Mouse (Mus musculus) kidney, postnatal 10 days (tissue): ENCODE measurements around the gene Tnk1.

Source experiments
- DNase-seq: peaks from one replicate; pipeline ENCODE4 v3.0.0; 2021; ENCODE audit warnings: mixed read lengths

The Tnk1 gene

DNA sequence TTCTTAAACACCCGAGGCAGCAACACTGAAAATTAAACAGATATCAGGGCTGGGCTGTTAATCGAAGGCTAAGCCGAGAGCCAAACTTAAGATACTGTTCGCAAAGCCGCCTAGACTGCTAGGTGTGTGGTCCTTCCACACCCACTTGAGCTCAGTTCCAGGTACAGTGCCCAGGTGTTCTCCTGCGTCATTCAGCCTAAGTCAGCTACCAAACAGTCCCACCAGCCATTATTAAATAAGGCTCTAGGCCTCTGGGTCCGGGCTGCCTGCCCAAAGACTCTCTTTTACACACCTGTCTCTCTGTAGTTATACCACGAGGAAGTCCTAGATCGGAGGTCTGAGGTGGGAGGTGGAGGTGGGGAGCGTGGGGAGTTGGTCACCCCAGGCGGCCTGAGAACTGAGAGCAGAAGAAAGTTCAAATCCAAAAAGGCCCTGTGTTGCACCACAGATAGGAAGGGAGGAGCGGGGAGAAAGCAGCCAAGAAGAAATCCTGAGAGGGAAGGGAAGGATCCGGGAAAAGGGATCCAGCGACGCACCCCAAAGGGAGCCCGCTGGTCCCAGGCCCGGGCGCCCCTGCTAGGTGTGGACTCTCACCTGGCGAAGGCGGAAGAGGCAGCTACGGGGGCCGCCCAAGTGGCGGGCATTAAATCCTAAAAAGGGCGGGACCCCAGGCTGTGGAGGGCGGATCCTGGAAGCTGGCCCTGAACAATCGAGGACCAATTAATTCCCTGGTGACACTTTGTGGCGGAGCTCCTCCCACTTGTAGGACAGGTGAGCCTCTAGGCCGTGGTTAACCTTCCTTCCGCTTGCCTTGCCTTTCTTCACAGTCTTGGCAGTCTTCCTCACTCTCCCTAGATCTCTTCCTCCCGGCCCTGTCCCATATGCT lies at the start of gene Tnk1:
Tnk1 (minus strand) TSS at position 618 of the 886 bp plus-strand sequence.
- DNase-seq, result peak; percentile 63

GRCm38 (mm10) chr11:69904311-69904710 lies 45.8 kb upstream of the Tnk1 start:
- no peak for DNase-seq

DNA sequence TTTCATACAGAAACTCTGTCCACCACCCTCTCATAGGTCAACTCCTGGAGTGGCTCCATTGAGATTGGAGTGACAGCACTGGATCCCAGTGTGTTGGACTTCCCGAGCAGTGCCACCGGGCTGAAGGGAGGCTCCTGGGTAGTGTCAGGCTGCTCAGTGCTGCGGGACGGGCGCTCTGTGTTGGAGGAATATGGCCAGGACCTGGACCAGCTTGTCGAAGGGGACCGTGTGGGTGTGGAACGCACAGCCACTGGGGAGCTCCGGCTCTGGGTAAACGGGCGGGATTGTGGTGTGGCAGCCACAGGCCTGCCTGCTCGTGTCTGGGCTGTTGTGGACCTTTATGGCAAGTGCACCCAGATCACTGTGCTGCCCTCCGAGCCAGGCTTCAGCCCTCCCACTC lies 44.4 kb upstream of the Tnk1 start:
- DNase-seq, result no peak

GRCm38 (mm10) chr11:69901993-69902392 lies 43.5 kb upstream of the Tnk1 start:
- no peak for DNase-seq

GRCm38 (mm10) chr11:69901406-69901846 lies 42.9 kb upstream of the Tnk1 start:
- peak; percentile 96 for DNase-seq

DNA sequence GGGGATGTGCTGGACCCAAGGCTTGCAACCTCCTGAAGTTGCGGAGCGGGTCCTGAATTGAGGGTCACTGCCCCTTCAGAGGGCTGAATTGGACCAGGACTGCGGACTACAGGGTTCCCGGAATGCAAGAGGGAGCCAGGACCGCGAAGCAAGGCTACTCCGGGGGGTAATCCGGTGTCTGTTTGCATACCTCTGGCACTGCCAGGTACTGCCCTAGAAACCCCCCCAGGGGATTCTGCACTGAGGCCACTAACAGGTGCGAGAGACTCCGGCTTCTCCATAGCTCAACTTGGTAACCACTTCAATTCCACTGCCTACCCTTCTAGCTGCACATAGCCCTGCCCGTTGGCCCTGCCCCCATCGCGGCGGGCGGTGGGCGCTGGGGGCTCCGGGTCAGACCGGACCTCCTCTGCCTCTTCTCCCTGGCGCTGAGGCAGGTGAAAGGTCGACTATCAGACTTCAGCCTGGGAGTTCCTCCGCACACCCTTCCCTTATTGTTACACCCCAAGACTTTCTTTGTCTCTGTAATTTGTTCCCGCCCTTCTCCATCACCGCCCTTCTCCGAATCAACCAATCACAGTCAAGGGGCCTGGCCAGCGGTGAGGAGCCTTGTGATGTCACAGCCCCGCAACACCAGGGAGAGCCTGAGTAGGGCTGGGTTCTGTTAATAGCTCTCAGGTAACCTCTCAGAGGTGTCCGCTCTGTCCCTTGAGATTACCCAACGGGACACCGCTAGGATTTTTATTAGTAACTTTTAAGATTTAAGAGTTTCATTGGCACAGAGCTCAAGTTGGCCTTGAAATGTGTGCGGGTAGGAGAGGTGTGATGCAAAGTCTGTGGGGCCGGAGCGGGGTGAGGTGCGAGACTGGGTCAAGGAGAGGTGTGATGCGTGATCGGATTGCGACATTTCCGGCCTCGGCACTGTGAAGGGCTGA lies 42.2 kb upstream of the Tnk1 start, which contains the start of the genes 2810408A11Rik and Neurl4:
2810408A11Rik (minus strand) TSS at position 517 of the 935 bp plus-strand sequence.
Neurl4 (plus strand) TSS at position 602 of the 935 bp plus-strand sequence.
- peak; percentile 93 for DNase-seq

DNA sequence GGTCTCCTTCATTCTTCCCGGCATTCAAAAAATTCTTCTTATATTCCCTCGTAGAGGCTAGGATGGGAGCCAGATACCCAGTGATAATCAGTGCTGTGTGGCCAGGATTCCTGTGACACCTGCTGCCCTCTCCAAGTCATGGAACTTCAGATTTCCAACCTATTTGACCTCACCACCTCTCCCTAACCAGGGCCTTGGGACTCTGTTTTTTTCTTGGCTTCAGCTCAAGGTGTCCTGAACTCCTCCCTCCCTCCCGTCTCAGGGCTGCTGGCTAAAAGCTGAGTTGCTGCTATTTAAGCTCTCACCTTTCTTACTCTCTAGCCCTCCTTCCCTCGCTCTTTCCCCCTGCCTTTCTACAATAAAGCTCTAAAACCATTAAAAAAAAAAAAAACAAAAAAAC lies 41.3 kb upstream of the Tnk1 start:
- DNase-seq, result no peak

DNA sequence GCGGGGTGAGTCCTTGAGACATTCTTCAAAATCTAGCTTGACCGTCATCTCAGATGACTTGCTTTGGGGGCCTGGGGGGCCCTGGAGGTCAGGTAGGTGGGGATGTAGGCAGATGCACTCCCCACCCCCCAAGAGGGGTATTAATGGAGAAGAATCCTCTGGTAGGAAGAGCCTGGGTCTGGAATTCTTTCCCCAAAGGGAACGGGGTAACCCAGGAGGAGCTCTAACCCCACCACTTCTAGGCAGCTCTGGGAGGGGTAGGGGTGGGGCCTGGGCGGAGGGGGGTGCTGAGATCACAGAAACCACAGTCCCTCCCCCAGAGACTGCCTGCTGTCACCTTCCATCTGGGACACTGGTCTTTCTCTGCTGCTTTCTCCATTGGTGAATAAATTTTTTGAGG lies 36.8 kb upstream of the Tnk1 start, which contains the start of gene Acap1:
Acap1 (minus strand) TSS at position 249 of the 400 bp plus-strand sequence.
- no peak for DNase-seq

DNA sequence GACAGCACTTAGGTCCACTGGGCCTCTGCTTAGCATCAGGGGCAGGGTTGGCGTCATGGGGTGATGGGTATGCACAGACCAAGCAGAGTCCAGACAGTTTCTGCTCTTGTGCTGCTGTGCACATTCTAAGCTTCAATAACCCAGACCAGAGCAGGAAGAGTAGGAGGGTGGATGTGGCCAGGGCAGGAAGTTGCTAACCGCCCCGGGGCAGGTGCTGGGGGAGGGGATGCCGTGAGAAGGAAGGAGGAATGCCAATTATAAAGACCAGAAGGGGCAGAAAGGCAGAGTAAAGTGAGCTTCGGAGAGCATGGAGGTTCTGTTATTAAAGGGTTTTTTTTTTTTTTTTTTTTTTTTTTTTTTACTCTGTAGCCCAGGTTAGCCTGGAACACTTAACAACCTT lies 36.1 kb upstream of the Tnk1 start:
- no peak for DNase-seq

- DNase-seq, result no peak
Observed at GRCm38 (mm10) chr11:69891482-69891881, 33.0 kb upstream of the Tnk1 start.

DNA sequence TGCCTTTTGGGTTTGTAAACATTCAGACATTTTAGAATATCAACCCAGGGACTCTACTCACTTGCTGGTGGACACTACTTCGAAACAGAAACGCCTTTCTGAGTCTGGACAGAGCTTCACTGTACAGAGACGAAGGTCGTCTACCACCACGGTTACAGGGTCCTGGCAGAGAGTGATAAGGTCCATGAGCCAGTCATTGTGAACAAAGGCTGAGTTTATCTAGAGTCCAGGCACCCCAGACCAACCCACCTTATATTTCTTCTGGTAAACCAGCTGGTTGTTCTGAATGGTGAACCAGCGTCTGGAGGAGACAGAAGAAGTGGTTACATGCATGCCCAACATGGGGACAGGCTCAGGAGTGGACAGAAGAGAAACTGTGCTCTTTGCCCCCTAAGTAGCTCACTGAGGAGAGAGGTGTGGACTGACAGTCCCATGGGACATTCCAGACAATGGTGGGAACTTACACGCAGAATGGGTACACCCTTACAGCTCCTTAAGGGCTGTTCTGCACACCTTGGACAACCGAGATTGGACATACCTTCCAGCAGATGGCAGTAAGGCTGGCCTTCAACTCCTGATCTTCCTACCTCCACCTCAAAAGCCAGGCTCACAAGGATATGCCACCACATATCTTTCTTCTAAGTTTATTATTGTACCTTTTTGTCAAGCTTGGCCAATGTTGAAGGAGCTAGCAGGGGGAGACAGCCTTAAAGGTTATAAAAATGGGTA lies 28.5 kb upstream of the Tnk1 start:
- DNase-seq, result no peak

DNA sequence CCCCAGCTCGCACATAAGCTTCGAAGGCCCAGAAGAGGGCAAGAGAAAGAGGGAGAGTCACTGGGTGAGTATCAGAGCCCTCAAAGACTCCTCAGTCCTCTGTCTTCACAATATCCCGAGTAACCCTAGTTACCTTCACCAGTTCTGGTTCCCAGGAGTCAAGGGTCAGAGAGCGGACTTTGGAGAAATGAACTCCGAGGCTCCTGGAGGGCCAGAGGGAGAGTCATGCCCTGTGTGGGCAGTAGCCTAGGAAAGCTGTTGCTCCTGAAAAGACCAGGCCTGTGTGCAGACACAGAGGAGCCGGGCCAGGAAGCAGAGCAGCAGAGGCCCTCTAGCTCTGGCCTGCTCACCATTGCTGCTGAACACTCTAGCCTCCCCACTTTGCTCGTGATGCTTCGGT lies 26.1 kb upstream of the Tnk1 start:
- DNase-seq, result no peak

- DNase-seq, result no peak
Observed at GRCm38 (mm10) chr11:69884240-69884639, 25.7 kb upstream of the Tnk1 start.

GRCm38 (mm10) chr11:69883527-69884151 lies 25.1 kb upstream of the Tnk1 start:
- DNase-seq, result peak; percentile 55

- DNase-seq, result peak; percentile 67
Observed at GRCm38 (mm10) chr11:69883066-69883465, 24.5 kb upstream of the Tnk1 start.

- peak; percentile 31 for DNase-seq
Observed at GRCm38 (mm10) chr11:69881787-69882670, 23.5 kb upstream of the Tnk1 start.

GRCm38 (mm10) chr11:69880853-69881603 lies 22.5 kb upstream of the Tnk1 start, which contains the start of gene Kctd11:
Gene Kctd11, minus strand, starts transcription at chr11:69881406.
- peak; percentile 93 for DNase-seq

DNA sequence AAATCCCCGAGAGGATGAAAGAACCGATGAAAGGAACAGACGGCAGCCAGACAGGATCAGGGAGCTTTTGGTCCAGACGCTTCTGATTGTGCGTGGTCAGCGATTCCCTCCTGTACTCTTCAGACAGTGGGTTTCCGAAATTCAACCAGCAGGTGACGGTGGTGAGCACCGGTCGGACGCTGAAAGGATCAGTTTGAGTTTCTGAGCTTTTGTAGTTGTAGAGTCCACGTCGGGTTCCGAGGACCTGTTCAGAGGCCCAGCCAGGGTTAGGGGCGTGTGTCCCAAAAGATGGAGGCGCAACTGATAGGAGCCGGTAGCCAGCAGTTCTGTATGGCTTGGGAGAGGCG lies 21.9 kb upstream of the Tnk1 start:
- peak; percentile 86 for DNase-seq

DNA sequence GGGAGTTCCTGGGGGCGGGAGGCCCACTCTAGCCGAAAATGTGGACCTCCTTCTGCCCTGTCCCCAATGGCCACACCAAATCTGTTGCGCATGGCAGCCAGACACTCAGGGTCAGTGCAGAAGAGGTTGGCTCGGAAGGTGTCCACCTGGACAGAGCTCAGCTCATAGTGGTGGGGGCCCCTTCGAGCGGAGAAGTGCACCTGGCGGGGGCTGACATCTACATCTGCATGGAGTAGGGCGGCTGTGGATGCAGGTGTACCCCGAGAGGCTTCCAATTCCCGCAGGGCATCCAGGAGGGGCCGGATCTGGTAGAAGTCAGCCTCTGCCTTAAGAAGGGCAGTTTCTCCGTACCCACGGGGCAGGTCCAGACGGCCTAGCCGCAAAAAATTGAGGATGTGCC lies 21.2 kb upstream of the Tnk1 start:
- DNase-seq, result peak; percentile 33

DNA sequence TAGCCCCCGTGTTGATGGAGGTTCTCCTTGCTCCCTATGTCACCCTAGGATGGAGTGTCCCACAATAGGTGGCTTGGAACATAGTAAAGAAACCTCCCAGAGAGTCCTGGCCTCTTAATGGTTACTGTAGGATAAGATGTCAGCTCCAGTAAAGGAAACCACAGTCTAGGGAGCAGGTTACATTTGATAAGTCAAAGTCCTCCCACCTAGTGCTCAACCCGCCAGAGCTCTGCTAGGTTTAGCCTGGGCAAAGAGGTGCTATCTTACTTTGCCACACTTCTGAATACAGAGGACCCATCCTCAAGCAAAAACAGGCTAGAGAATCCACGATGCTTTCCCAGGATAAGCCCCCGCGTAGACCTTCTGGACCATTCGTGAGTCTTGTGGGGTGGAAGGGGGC lies 20.4 kb upstream of the Tnk1 start:
- DNase-seq, result no peak
